Mouse (Mus musculus): ENCODE measurements around the gene Pde3a.

Gene Pde3a

GRCm38 (mm10) chr6:141331464-141331863 lies 82.4 kb downstream of the Pde3a start:
- no peak for DNase-seq

DNA sequence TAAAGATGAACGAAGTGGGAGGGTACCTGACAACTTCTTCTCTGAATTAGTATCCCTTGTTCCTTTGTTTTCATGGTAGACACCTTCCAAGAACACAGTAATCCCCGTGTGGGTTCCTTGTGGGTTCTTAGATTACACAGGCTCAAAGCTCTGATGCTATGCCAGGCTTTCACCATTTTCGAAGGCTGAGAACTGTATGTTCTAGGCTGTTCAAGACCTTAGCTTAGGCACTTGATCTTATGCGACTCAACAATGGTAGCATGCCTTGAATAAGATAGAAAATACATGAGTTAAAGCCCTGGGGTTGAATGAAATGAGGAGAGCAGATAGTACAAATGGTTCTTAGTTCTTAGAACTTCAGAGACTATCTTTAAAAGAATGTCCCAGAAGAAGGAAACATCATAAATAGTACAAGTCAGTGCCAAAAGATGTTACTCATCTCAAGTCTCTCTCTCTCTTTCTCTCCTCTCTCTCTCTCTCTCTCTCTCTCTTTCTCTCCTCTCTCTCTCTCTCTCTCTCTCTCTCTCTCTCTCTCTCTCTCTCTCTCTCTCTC lies 83.6 kb downstream of the Pde3a start:
- no peak for DNase-seq

DNA sequence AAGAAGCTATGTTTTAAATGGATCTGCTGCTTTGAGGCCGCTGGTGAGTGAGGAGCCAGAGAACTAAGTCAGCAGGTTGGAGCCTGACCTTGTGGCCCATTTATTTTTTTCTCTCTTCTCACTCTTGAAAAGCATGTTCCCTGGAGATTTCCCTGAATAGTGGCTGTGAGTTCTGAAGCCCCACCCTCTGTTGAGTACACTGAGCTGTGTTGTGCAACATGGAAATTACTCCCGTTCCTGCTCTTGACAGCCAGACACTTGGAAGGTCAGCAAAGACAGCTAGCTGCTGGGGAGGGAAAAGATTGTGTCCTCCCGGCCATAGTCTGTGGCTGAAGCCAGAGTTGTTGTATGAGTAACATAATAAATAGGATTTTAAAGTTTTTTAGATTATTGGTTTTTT lies 84.2 kb downstream of the Pde3a start:
- no peak for DNase-seq

DNA sequence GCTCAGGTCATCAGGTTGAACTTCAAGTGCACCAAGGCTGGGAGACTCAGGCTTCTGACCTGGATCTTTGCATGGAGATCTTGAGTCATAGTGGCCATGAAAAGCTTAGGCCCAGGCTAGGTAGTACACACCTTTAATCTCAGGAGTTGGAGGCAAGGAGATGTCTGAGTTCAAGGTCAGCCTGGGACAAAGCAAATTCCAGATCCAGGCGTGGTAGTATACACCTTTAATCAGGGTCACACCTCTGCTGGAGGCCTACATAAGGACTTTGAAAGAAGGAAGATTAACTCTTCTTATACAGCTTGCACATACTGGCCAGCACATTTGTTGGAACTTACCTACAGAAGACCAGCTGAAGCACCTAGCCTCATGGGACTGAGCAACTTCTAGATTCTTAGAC lies 86.8 kb downstream of the Pde3a start:
- DNase-seq, result no peak

- no peak for DNase-seq
These were observed 87.4 kb downstream of the Pde3a start for GRCm38 (mm10) chr6:141336438-141336837.

- no peak for DNase-seq
These were observed 88.6 kb downstream of the Pde3a start for GRCm38 (mm10) chr6:141337673-141338072.

DNA sequence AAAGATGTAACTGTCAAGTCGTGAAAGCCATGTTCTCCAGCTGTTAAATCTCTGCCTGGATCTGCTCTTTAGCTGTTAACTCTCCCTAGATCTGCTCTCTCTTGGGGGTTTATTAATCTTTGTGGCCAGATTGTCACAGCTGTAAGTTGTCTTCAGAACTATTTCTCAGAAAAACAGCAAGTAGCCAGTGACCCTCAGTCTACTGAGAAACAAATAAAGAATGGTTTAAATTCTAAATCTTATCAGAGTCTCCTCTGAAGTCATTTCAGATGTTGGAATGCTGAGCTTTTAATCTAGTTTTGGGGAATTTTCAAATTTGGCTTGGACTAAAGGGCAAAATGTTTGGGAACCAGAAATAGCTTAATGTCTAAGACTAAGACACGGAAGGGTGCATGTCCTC lies 92.3 kb downstream of the Pde3a start:
- DNase-seq, result no peak

DNA sequence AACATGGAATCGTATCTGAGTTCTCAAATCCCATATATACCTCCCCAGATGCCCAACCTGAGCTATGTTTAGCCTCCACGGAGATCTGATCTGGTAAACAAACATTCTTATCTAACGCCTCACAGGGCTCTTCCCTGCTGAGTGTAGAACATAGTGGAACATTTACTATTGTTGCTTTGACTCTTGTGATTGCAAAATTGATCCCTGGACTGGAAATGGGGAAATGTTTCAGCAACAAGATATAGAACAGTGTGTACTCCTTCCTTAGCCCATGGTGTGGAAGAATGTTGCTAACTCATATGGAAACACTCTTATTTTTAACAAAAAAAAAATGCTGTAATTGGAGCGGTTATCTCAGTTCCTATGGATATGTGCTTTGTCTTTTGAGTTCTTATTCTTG lies 98.8 kb downstream of the Pde3a start:
- no peak for DNase-seq

DNA sequence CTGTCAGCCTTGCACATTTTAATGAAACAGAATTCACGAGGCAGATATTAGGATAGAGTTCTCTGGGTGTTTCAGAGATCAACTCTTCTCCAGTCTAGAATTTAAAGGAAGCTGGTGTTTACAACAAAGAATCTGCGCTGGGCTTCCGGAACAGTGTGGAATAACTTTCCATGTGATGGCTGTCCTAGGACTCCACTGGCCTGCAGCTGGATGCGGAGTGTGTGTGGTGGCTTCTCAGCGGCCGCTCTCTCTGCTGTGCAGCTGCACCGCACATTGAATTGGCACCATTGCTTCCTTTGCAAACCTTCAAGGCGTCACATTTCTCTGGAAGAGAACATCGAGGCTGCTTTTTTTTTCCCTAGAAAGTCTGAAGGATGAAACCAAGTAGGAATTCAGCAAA lies 99.5 kb downstream of the Pde3a start:
- DNase-seq, result no peak

GRCm38 (mm10) chr6:141350261-141350660 lies 101.2 kb downstream of the Pde3a start:
- DNase-seq, result no peak

DNA sequence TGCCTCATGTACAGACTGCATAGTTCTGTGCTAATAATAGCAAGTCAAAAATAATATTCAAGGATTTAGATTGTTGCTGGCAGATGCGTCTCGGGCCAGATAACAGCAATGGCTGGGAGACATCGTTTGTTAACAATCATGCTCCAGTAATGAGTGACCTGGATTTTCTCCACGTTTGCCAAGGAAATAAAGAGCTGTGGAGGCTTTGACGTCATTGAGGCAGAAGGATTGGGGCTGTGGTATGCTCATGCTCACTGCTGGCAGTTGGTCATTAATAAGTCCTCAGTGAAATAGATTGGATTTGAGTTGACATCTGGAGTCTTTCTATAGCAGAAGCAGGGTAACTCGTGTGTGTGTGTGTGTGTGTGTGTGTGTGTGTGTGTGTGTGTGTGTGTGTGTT lies 103.2 kb downstream of the Pde3a start:
- no peak for DNase-seq

- no peak for DNase-seq
These were observed 114.6 kb downstream of the Pde3a start for GRCm38 (mm10) chr6:141363664-141364063.

- no peak for DNase-seq
These were observed 118.0 kb downstream of the Pde3a start for GRCm38 (mm10) chr6:141367037-141367436.

- DNase-seq, result peak; percentile 5 to 16
These were observed 123.6 kb downstream of the Pde3a start for GRCm38 (mm10) chr6:141372697-141373096.

- DNase-seq, result peak; percentile 39 to 45
These were observed 125.5 kb downstream of the Pde3a start for GRCm38 (mm10) chr6:141374469-141375057.

- peak; percentile 11 to 14 for DNase-seq
These were observed 126.1 kb downstream of the Pde3a start for GRCm38 (mm10) chr6:141375155-141375554.

- no peak for DNase-seq
These were observed 131.9 kb downstream of the Pde3a start for GRCm38 (mm10) chr6:141380927-141381326.

DNA sequence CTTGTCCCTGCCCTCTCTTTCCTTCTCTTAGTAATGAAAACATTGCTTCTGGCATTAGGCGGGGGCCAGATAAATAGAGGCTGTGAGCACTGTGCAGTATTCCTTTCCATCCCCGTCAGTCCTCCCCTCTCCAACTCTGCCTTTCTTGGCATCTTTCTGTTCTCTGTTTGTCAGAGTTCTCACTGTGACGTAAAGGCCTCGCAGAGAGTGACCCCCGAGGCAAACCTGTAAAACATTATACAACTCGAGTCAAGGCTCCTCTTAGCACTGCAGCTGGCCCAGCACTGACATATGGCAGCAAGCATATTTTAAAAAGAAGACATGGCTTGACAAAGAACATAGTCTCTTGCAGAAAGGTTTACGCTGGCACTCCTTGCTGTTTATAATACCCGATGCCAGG lies 132.4 kb downstream of the Pde3a start:
- no peak for DNase-seq

- DNase-seq, result no peak
These were observed 132.9 kb downstream of the Pde3a start for GRCm38 (mm10) chr6:141381881-141382370.

DNA sequence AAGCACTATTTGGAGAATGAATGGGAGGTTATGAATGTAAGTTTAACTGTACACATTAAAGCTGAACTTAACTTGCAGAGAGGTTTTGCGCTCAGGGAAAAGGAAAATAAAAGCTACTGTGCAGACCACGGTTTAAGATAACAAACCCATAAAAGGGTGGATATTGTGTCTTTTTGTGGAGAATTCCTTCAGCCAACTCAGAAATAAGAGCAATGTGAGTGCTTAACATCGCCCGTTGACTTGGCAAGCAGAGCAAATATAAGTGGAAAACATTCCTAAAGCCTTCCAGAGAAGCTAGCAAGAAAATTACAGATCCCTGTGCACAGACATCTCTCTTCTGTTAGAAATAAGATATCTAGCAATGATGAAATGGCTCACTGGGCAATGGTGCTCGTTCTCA lies 139.0 kb downstream of the Pde3a start:
- DNase-seq, result no peak

- no peak for DNase-seq
These were observed 146.9 kb downstream of the Pde3a start for GRCm38 (mm10) chr6:141395926-141396325.

GRCm38 (mm10) chr6:141399411-141399810 lies 150.3 kb downstream of the Pde3a start:
- no peak for DNase-seq

- no peak for DNase-seq
These were observed 154.9 kb downstream of the Pde3a start for GRCm38 (mm10) chr6:141403943-141404342.

- no peak for DNase-seq
These were observed 155.6 kb downstream of the Pde3a start for GRCm38 (mm10) chr6:141404649-141405048.

DNA sequence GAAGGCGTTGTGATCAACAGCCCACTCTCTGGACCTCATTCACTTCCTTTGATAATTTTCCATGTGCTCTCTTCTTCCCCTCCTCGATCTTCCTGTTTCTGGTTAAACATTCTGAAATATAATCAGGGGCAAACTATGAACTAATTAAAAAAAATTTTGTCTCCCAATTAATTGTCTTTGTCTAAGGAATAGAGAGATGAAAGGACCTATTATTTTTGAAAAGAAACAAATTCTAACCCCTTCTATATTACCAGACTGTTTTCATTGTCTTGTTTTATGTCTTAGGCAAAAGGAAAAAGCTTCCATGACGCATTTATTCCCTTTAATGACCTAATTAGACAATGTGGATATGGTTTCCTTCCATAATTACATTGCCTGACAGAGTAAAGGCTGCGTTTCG lies 156.4 kb downstream of the Pde3a start:
- DNase-seq, result no peak
